Mouse (Mus musculus) limb, embryonic 15.5 days (tissue): ENCODE results near the gene Borcs5. TPM values are rescaled to one million over a fixed set of nuclear protein-coding genes. Genes with fewer than 3 reads are reported as not detected.

Experiments used
- ATAC-seq: fragments of 200-750 bp; cut with Nextera tagmentation; 2 replicates; pipeline ENCODE4 v1.8.0; 2017; ENCODE audit warnings: low read depth, moderate TSS enrichment; ENCODE audit not compliant: insufficient number of reproducible peaks, low FRiP score, low TSS enrichment
- H3K27ac ChIP-seq: fragments of 300-500 bp; sonication (generic); 2 replicates; pipeline ENCODE4 v1.5.1; 2015; ENCODE audit warnings: moderate library complexity, mild to moderate bottlenecking, inconsistent platforms
- H3K27me3 ChIP-seq: fragments of 300-500 bp; sonication (generic); 2 replicates; pipeline ENCODE4 v1.6.1; 2015; ENCODE audit warnings: inconsistent platforms
- H3K36me3 ChIP-seq: fragments of 300-500 bp; sonication (generic); 2 replicates; pipeline ENCODE4 v1.6.1; 2015; ENCODE audit warnings: inconsistent platforms
- H3K4me1 ChIP-seq: fragments of 300-500 bp; sonication (generic); 2 replicates; pipeline ENCODE4 v1.6.1; 2015; ENCODE audit warnings: inconsistent platforms
- H3K4me2 ChIP-seq: fragments of 300-500 bp; sonication (generic); 2 replicates; pipeline ENCODE4 v1.6.1; 2015; ENCODE audit warnings: mild to moderate bottlenecking, inconsistent platforms
- H3K4me3 ChIP-seq: fragments of 300-500 bp; sonication (generic); 2 replicates; pipeline ENCODE4 v1.5.1; 2015; ENCODE audit warnings: mild to moderate bottlenecking, inconsistent platforms
- H3K9ac ChIP-seq: fragments of 300-500 bp; sonication (generic); 2 replicates; pipeline ENCODE4 v1.6.1; 2015; ENCODE audit warnings: inconsistent platforms
- H3K9me3 ChIP-seq: fragments of 300-500 bp; sonication (generic); 2 replicates; pipeline ENCODE4 v1.6.1; 2016; ENCODE audit warnings: inconsistent platforms
- WGBS: fragments of 180-500 bp; shearing (Covaris S2); methylation state at CpG from one replicate; pipeline ENCODE4 v1.1.7; 2015; 5-methylcytosine and 5-hydroxymethylcytosine counted together
- polyA plus RNA-seq: library from polyadenylated mRNA; unstranded; fragments of >200 nt; fragmentation: Nextera tagmentation; extraction: Ambion mirVana; gene quantifications from 2 replicates; pipeline ENCODE4 v1.2.1, GENCODE M21; 2015

Gene Borcs5
- polyA plus RNA-seq, 1 experiment from 2014 or later, result 20.9 TPM

GRCm38 (mm10) chr6:134751883-134752647 lies 112.8 kb downstream of the Borcs5 start:
- Histone ChIP-seq H3K4me3 (no peak overlapping the region), H3K36me3 (peaks cover 31% of the 10 kb centered on the region; the same call in 1 of the 2 replicates), H3K9ac (no peak overlapping the region), H3K4me1 (no peaks in the 10 kb centered on the region), H3K27me3 (no peaks in the 10 kb centered on the region), H3K27ac (no peak overlapping the region), H3K9me3 (no peaks in the 10 kb centered on the region), H3K4me2 (no peak overlapping the region)
- WGBS, result 49% methylated on average over 5 of the region's 5 CpGs
- no peak for ATAC-seq

DNA sequence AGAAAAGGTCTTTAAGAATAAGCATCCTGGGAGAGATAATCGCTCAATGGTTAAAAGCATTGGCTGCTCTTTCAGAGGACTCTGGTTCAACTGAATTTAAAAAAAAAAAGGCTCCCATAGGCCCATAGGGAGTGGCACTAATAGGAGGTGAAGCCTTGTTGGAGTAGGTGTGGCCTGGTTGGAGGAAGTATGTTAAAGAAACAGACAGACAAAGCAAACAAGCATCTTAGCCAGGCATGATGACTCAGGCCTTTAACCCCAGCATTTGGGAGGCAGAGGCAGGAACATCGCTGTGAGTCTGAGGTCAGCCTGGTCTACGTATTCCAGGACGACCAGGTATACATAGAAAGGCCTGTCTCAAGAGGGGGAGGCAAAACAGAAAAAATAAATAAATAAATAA lies 114.1 kb downstream of the Borcs5 start:
- no peak for ATAC-seq
- Histone ChIP-seq H3K27me3 (no peaks in the 10 kb centered on the region), H3K4me1 (no peaks in the 10 kb centered on the region), H3K4me3 (no peak overlapping the region), H3K9ac (no peak overlapping the region), H3K36me3 (peaks cover 37% of the 10 kb centered on the region), H3K4me2 (no peak overlapping the region), H3K9me3 (no peaks in the 10 kb centered on the region), H3K27ac (no peak overlapping the region)
- WGBS, result 86% methylated on average over 4 of the region's 4 CpGs

DNA sequence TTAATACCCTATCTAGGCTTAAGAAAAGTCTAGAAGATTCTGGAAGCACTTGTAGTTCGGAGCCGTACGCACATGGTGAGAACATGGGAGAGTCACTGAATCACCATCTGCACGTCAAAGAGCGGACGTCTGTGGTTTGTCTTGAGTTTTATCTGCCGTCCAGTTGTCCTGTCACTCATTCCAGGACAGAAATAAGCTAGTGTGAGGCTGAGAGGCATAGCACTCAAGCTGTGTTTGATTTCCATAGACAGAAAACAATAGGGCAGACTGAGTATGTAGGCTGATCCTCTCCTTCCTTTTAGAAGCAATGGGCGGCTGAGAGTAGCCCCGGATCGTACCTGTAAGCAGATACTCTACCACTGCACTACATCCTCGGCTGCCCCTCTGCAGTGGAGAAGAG lies 114.5 kb downstream of the Borcs5 start:
- peaks cover 41% of the 10 kb centered on the region for H3K36me3 ChIP-seq
- no peaks in the 10 kb centered on the region for H3K4me1 ChIP-seq
- no peak overlapping the region for H3K9ac ChIP-seq
- H3K4me2 ChIP-seq, result no peak overlapping the region
- H3K27me3 ChIP-seq, result no peaks in the 10 kb centered on the region
- 89% methylated on average over 11 of the region's 11 CpGs for WGBS
- ATAC-seq, result no peak
- no peaks in the 10 kb centered on the region for H3K9me3 ChIP-seq
- no peak overlapping the region for H3K27ac ChIP-seq
- no peak overlapping the region for H3K4me3 ChIP-seq

DNA sequence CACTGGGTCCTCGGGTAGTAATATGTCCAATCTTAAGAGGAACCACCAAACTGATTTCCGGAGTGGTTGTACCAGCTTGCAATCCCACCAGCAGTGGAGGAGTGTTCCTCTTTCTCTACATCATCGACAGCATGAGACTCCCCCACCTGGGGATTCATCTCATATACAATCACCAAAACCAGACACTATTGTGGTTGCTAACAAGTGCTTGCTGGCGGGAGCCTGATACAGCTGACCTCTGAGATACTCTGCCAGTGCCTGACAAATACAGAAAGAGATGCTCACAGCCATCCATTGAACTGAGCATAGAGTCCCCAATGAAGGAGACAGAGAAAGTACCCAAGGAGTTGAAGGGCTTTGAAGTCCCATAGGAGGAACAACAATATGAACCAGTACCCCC lies 116.7 kb downstream of the Borcs5 start:
- Histone ChIP-seq H3K4me3 (no peak overlapping the region), H3K27ac (no peak overlapping the region), H3K4me2 (no peak overlapping the region), H3K9ac (no peak overlapping the region), H3K27me3 (no peaks in the 10 kb centered on the region), H3K4me1 (0 out of 2 replicates have a peak, but pooled peaks cover 2% of the 10 kb centered on the region), H3K36me3 (peaks cover 31% of the 10 kb centered on the region), H3K9me3 (no peaks in the 10 kb centered on the region)
- WGBS, result 96% methylated on average over 4 of the region's 4 CpGs
- no peak for ATAC-seq

Other genes starting within 250 kb of the Borcs5 start
- gene Bcl2l14, start 243.2 kb upstream of the Borcs5 start, polyA plus RNA-seq, result 0.96 and 1.3 TPM in 2 replicates
- gene Lrp6, start 72.5 kb upstream of the Borcs5 start, polyA plus RNA-seq, result 24.7 and 31.1 TPM in 2 replicates
- 3.2 and 3.3 TPM in 2 replicates for gene Mansc1, start 7.0 kb upstream of the Borcs5 start, polyA plus RNA-seq
- gene Dusp16, start 153.1 kb downstream of the Borcs5 start, polyA plus RNA-seq, result 21.5 and 22.6 TPM in 2 replicates
- 3.3 and 3.9 TPM in 2 replicates for gene Crebl2, start 190.6 kb downstream of the Borcs5 start, polyA plus RNA-seq